Mouse (Mus musculus) ES-Bruce4 (cell line): ENCODE measurements at regions not wholly inside any gene's neighbourhood (a gene's known extent, or its start where the extent isn't known, plus 50 kb on each side); places are given as distances from the start of the nearest gene placed in this dataset.

Experiments used
- H3K27ac ChIP-seq: 2 replicates; pipeline ENCODE4 v1.5.1; 2012; ENCODE audit warnings: low read length, inconsistent platforms; ENCODE audit not compliant: insufficient read depth
- H3K27me3 ChIP-seq: 2 replicates; pipeline ENCODE4 v1.6.1; 2012; ENCODE audit warnings: mild to moderate bottlenecking, low read length, inconsistent platforms; ENCODE audit not compliant: control insufficient read depth, poor library complexity, insufficient read depth, severe bottlenecking
- H3K36me3 ChIP-seq: 2 replicates; pipeline ENCODE4 v1.6.1; 2012; ENCODE audit warnings: inconsistent platforms, mild to moderate bottlenecking, low read length, moderate library complexity; ENCODE audit not compliant: control insufficient read depth, poor library complexity, insufficient read depth, severe bottlenecking
- H3K4me1 ChIP-seq: one replicate; pipeline ENCODE4 v1.8.1; 2011; ENCODE audit warnings: low read length; ENCODE audit not compliant: control insufficient read depth, insufficient read depth
- H3K4me3 ChIP-seq: 2 replicates; pipeline ENCODE4 v1.5.1; 2011; ENCODE audit warnings: low read depth, mild to moderate bottlenecking, low read length
- H3K9ac ChIP-seq: 2 replicates; pipeline ENCODE4 v1.6.1; 2012; ENCODE audit warnings: low read depth, mild to moderate bottlenecking, inconsistent platforms; ENCODE audit not compliant: poor library complexity, severe bottlenecking
- H3K9me3 ChIP-seq: replicated peaks from 2 replicates; pipeline ENCODE4 v1.6.1; 2012; ENCODE audit warnings: mild to moderate bottlenecking, low read length, inconsistent platforms; ENCODE audit not compliant: control insufficient read depth, poor library complexity, insufficient read depth, severe bottlenecking
- CTCF ChIP-seq: IDR thresholded peaks from one replicate; pipeline ENCODE4 v1.8.1; 2011; ENCODE audit warnings: low read depth, low read length
- EP300 ChIP-seq: IDR thresholded peaks from 2 replicates; pipeline ENCODE4 v1.6.1; 2011; ENCODE audit warnings: low read depth, low read length; ENCODE audit not compliant: insufficient read depth
- POLR2A ChIP-seq: IDR thresholded peaks from one replicate; pipeline ENCODE4 v1.8.1; 2011; ENCODE audit warnings: low read length; ENCODE audit not compliant: insufficient read depth

- H3K27ac ChIP-seq, result no peak overlapping the region
- no peaks in the 10 kb centered on the region for H3K36me3 ChIP-seq
- H3K9ac ChIP-seq, result no peak overlapping the region
- no peak overlapping the region for H3K4me3 ChIP-seq
- no peaks in the 10 kb centered on the region; the same call in 1 of the 2 replicates for H3K9me3 ChIP-seq
- no peaks in the 10 kb centered on the region for H3K4me1 ChIP-seq
- H3K27me3 ChIP-seq, result no peaks in the 10 kb centered on the region
- TF ChIP-seq POLR2A (no peak), EP300 (no peak), CTCF (no peak)
Measured at GRCm38 (mm10) chr14:58581806-58582205, 511.5 kb downstream of the Fgf9 start.

DNA sequence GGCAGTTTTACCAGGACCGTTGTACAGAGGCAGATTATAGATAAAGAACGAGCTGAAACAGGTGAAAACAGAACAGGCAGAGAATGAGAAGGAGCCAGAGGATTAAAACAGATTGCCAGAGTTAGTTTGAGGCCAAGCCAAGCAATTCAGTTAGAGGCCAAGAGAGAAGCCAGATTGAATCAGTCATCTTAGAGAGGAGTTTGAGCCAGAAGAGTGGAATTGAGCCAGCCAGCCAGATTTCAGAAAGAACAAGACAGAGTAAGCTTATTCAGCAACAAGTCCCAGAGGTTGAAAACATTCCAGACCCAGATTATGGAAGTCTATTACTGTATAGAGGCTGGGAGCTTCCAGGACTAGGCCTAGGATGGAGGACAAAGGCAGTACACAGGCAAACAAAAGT, 499.7 kb downstream of the Fgf9 start:
- Histone ChIP-seq H3K27me3 (no peaks in the 10 kb centered on the region), H3K9me3 (no peaks in the 10 kb centered on the region), H3K9ac (no peak overlapping the region), H3K4me1 (no peaks in the 10 kb centered on the region), H3K36me3 (no peaks in the 10 kb centered on the region), H3K27ac (no peak overlapping the region), H3K4me3 (no peak overlapping the region)
- TF ChIP-seq POLR2A, result no peak
- no peak for TF ChIP-seq CTCF
- TF ChIP-seq EP300, result no peak

DNA sequence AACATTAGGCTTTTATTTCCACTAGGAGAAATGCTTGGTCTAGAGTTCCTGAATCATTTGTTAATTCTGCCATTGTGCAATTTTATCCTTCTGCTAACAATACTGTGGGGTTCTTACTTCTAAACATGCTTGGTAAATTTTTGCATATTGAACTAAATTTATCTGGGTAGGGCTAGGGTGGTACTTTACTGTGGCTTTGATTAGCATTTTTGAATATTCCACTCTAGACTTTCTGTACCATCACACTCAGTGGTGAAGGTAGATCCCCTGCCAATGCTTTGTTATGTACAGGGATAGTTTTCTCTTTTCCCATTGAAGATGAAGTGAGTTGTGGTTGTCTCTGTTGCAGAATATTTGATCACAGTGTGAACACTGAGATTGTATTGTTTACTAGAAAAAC, 497.1 kb downstream of the Fgf9 start:
- H3K36me3 ChIP-seq, result no peaks in the 10 kb centered on the region
- H3K27me3 ChIP-seq, result no peaks in the 10 kb centered on the region
- no peak overlapping the region for H3K27ac ChIP-seq
- TF ChIP-seq POLR2A (no peak), EP300 (no peak), CTCF (no peak)
- H3K9ac ChIP-seq, result no peak overlapping the region
- no peaks in the 10 kb centered on the region for H3K9me3 ChIP-seq
- H3K4me1 ChIP-seq, result no peaks in the 10 kb centered on the region
- H3K4me3 ChIP-seq, result no peak overlapping the region

- Histone ChIP-seq H3K27ac (no peak overlapping the region), H3K9ac (no peak overlapping the region), H3K36me3 (no peaks in the 10 kb centered on the region), H3K4me3 (no peak overlapping the region), H3K27me3 (no peaks in the 10 kb centered on the region), H3K4me1 (no peaks in the 10 kb centered on the region), H3K9me3 (no peaks in the 10 kb centered on the region)
- no peak for TF ChIP-seq CTCF
- no peak for TF ChIP-seq POLR2A
- TF ChIP-seq EP300, result no peak
Measured at GRCm38 (mm10) chr14:58563082-58563481, 492.7 kb downstream of the Fgf9 start.

DNA sequence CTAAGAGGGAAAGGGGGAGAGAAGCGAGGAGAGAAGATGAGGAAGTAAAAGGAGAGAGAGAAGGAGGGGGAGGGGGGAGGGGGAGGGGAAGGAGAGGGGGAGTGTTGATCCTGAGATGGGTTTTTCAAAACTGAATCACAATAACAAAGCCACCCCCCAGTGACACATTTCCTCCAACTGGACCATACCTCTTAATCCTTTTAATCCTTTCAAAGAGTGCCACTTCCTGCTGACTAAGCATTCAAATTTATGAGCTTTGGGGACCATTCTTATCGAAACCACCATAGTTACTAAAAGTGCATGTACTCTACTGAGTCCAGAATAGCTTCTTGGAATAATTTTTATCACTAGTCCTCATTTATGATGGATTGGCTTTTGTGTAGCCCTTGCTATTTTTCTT, 480.4 kb downstream of the Fgf9 start:
- no peak overlapping the region for H3K27ac ChIP-seq
- TF ChIP-seq POLR2A, result no peak
- no peak for TF ChIP-seq EP300
- TF ChIP-seq CTCF, result no peak
- peaks cover 2% of the 10 kb centered on the region; the same call in 1 of the 2 replicates for H3K9me3 ChIP-seq
- H3K36me3 ChIP-seq, result no peaks in the 10 kb centered on the region
- no peaks in the 10 kb centered on the region for H3K27me3 ChIP-seq
- no peak overlapping the region for H3K9ac ChIP-seq
- H3K4me1 ChIP-seq, result no peaks in the 10 kb centered on the region
- H3K4me3 ChIP-seq, result no peak overlapping the region

- TF ChIP-seq EP300, result no peak
- no peak for TF ChIP-seq POLR2A
- TF ChIP-seq CTCF, result no peak
- H3K27me3 ChIP-seq, result no peaks in the 10 kb centered on the region
- H3K27ac ChIP-seq, result no peak overlapping the region
- no peaks in the 10 kb centered on the region for H3K36me3 ChIP-seq
- H3K9ac ChIP-seq, result no peak overlapping the region
- peaks cover 2% of the 10 kb centered on the region; the same call in 1 of the 2 replicates for H3K9me3 ChIP-seq
- no peaks in the 10 kb centered on the region for H3K4me1 ChIP-seq
- H3K4me3 ChIP-seq, result no peak overlapping the region
Measured at GRCm38 (mm10) chr14:58545778-58546177, 475.4 kb downstream of the Fgf9 start.
